ENCODE assay signal across 20 mouse cellular contexts in genomic region chr6:140696192-140696879, GRCm38 (mm10). TPM values are rescaled to one million over a fixed set of nuclear protein-coding genes. Genes with fewer than 3 reads are reported as not detected.
DNase-seq lines count a peak whose midpoint lies in the region; ATAC-seq and TF ChIP-seq lines count a peak whose summit lies in the region.
"Had no signal": no experiment of that assay in that cellular context is flagged by ENCODE, and none has a peak within 500 bp of the region (broad histone marks: within the 10 kb centered on the region; RNA-seq: fewer than 3 reads in every experiment).

No protein-coding gene starts in this region.

- no peak overlapping the region for H3K9ac ChIP-seq in forebrain, embryonic 14.5 days (ENCODE audit: low read length)
- H3K9ac ChIP-seq in forebrain, embryonic 13.5 days, result no peak overlapping the region
- no peak overlapping the region for H3K9ac ChIP-seq in hindbrain, embryonic 14.5 days
- no peak overlapping the region for H3K9ac ChIP-seq in neural tube, embryonic 15.5 days (replicated peaks)
- H3K9ac ChIP-seq: heart, embryonic 15.5 days; liver, embryonic 13.5 days had no signal

- no peaks in the 10 kb centered on the region for H3K36me3 ChIP-seq in forebrain, embryonic 14.5 days (ENCODE audit: control insufficient read depth, insufficient read depth, low read length)
- no peaks in the 10 kb centered on the region for H3K36me3 ChIP-seq in forebrain, embryonic 13.5 days (ENCODE audit: poor library complexity, severe bottlenecking)
- H3K36me3 ChIP-seq in hindbrain, embryonic 14.5 days (replicated peaks; ENCODE audit: control insufficient read depth, insufficient read depth), result no peaks in the 10 kb centered on the region
- no peaks in the 10 kb centered on the region for H3K36me3 ChIP-seq in neural tube, embryonic 15.5 days
- H3K36me3 ChIP-seq: heart, embryonic 15.5 days; liver, embryonic 13.5 days had no signal

- H3K4me1 ChIP-seq in forebrain, embryonic 14.5 days (ENCODE audit: control insufficient read depth, insufficient read depth, low read length), result no peaks in the 10 kb centered on the region
- no peaks in the 10 kb centered on the region for H3K4me1 ChIP-seq in forebrain, embryonic 13.5 days
- peaks cover 18% of the 10 kb centered on the region for H3K4me1 ChIP-seq in hindbrain, embryonic 14.5 days (replicated peaks; ENCODE audit: control insufficient read depth, insufficient read depth, low read length)
- peaks cover 21% of the 10 kb centered on the region for H3K4me1 ChIP-seq in neural tube, embryonic 15.5 days
- H3K4me1 ChIP-seq: heart, embryonic 15.5 days; liver, embryonic 13.5 days had no signal

- WGBS in forebrain, embryonic 14.5 days, result 69% methylated on average over 12 of the region's 12 CpGs
- WGBS in forebrain, embryonic 13.5 days, result 70% methylated on average over 12 of the region's 12 CpGs
- 49% methylated on average over 12 of the region's 12 CpGs for WGBS in hindbrain, embryonic 14.5 days
- 24% methylated on average over 12 of the region's 12 CpGs for WGBS in neural tube, embryonic 15.5 days

- no peaks in the 10 kb centered on the region for H3K27me3 ChIP-seq in forebrain, embryonic 14.5 days (replicated peaks; ENCODE audit: control insufficient read depth, insufficient read depth, low read length)
- H3K27me3 ChIP-seq in forebrain, embryonic 13.5 days, result no peaks in the 10 kb centered on the region
- no peaks in the 10 kb centered on the region for H3K27me3 ChIP-seq in hindbrain, embryonic 14.5 days (ENCODE audit: control insufficient read depth, insufficient read depth, low read length)
- H3K27me3 ChIP-seq in neural tube, embryonic 15.5 days (replicated peaks), result no peaks in the 10 kb centered on the region
- H3K27me3 ChIP-seq: heart, embryonic 15.5 days; liver, embryonic 13.5 days had no signal

- no peak overlapping the region for H3K4me3 ChIP-seq in forebrain, embryonic 14.5 days (ENCODE audit: low read depth, low read length)
- no peak overlapping the region for H3K4me3 ChIP-seq in forebrain, embryonic 13.5 days
- H3K4me3 ChIP-seq in layer of hippocampus, adult 2 months, result no peak overlapping the region; the same call in 1 of the 2 replicates
- H3K4me3 ChIP-seq in hindbrain, embryonic 14.5 days (replicated peaks; ENCODE audit: low read length), result no peak overlapping the region
- no peak overlapping the region for H3K4me3 ChIP-seq in neural tube, embryonic 15.5 days (replicated peaks)
- H3K4me3 ChIP-seq: heart, embryonic 15.5 days; liver, embryonic 13.5 days had no signal

- peak; percentile 45 for DNase-seq in forebrain, embryonic 14.5 days (ENCODE audit: low spot score)
- DNase-seq in layer of hippocampus, adult 2 months (ENCODE audit: low spot score in 2 of 2), result no peak
- no peak for DNase-seq in layer of hippocampus, adult 8-10 months (ENCODE audit: low spot score in 2 of 2)
- peak; percentile 25 for DNase-seq in hindbrain, embryonic 14.5 days (ENCODE audit: low spot score)
- DNase-seq in testis, postnatal 10 days (ENCODE audit: low spot score), result no peak
- DNase-seq: cerebellum, adult 11 months; kidney, adult 8-10 months; kidney, postnatal 4 days; liver, embryonic 13.5 days had no signal

- TF ChIP-seq CTCF in layer of hippocampus, adult 2 months (conservative IDR thresholded peaks at IDR 0.05), result no peak

- no peak overlapping the region for H3K4me2 ChIP-seq in forebrain, embryonic 14.5 days (ENCODE audit: low read length)
- no peak overlapping the region for H3K4me2 ChIP-seq in forebrain, embryonic 13.5 days
- H3K4me2 ChIP-seq in hindbrain, embryonic 14.5 days (replicated peaks), result no peak overlapping the region
- peak overlapping the region; percentile 31 for H3K4me2 ChIP-seq in neural tube, embryonic 15.5 days
- H3K4me2 ChIP-seq: heart, embryonic 15.5 days; liver, embryonic 13.5 days had no signal

- no peaks in the 10 kb centered on the region for H3K9me3 ChIP-seq in forebrain, embryonic 14.5 days (replicated peaks; ENCODE audit: control insufficient read depth, low read length)
- H3K9me3 ChIP-seq in forebrain, embryonic 13.5 days (replicated peaks), result no peaks in the 10 kb centered on the region
- no peaks in the 10 kb centered on the region for H3K9me3 ChIP-seq in hindbrain, embryonic 14.5 days (ENCODE audit: control insufficient read depth, low read length)
- no peaks in the 10 kb centered on the region for H3K9me3 ChIP-seq in neural tube, embryonic 15.5 days (replicated peaks)
- H3K9me3 ChIP-seq: heart, embryonic 15.5 days; liver, embryonic 13.5 days had no signal

- ATAC-seq in forebrain, embryonic 14.5 days, result no peak; the same call in 1 of the 2 replicates
- no peak; the same call in 1 of the 2 replicates for ATAC-seq in forebrain, embryonic 13.5 days
- no peak for ATAC-seq in hindbrain, embryonic 14.5 days (ENCODE audit: low FRiP score)
- peak; percentile 56 for ATAC-seq in neural tube, embryonic 15.5 days (ENCODE audit: low FRiP score)
- ATAC-seq in megakaryocyte-erythroid progenitor cell, adult 5-6 weeks (replicated peaks; ENCODE audit: low FRiP score, low TSS enrichment, poor library complexity, severe bottlenecking), result no peak
- ATAC-seq: activated CD4-positive, CD25-positive, alpha-beta regulatory T cell, adult 4 months had no signal

- H3K27ac ChIP-seq in forebrain, embryonic 14.5 days (ENCODE audit: low read depth, low read length), result no peak overlapping the region
- H3K27ac ChIP-seq in forebrain, embryonic 13.5 days, result no peak overlapping the region
- 0 out of 2 replicates have a peak overlapping the region, but pooled peaks have one; percentile 46 for H3K27ac ChIP-seq in layer of hippocampus, adult 2 months
- H3K27ac ChIP-seq in hindbrain, embryonic 14.5 days, result no peak overlapping the region
- H3K27ac ChIP-seq in neural tube, embryonic 15.5 days (replicated peaks), result peak overlapping the region; percentile 54; the same call in 1 of the 2 replicates
- H3K27ac ChIP-seq: heart, embryonic 15.5 days; liver, embryonic 13.5 days had no signal

RNA-seq across cellular contexts. Expression of gene Gm11077, which starts 32.7 kb away (rescaled TPM):
- not detected in 2 replicates for polyA plus RNA-seq in forebrain, embryonic 14.5 days (2014; fragmentation: Nextera tagmentation; extraction: Ambion mirVana)
- polyA plus RNA-seq in forebrain, embryonic 13.5 days (2015; fragmentation: Nextera tagmentation; extraction: Ambion mirVana), result not detected in 2 replicates
- not detected for total RNA-seq in layer of hippocampus, adult 2 months (2021)
- not detected for total RNA-seq in layer of hippocampus, adult 8-10 months (2022)
- polyA plus RNA-seq in hindbrain, embryonic 14.5 days (2014; fragmentation: Nextera tagmentation; extraction: Ambion mirVana), result not detected in 2 replicates
- polyA plus RNA-seq in neural tube, embryonic 15.5 days (2015; fragmentation: Nextera tagmentation; extraction: Ambion mirVana), result not detected in 2 replicates
- not detected in 2 replicates for total RNA-seq in megakaryocyte-erythroid progenitor cell, adult 5-6 weeks (2014; fragmentation: Nextera tagmentation)
- total RNA-seq in megakaryocyte-erythroid progenitor cell, adult 5-6 weeks (2017), result not detected in 2 replicates
- total RNA-seq: adrenal gland, postnatal 4 days; left cerebral cortex, postnatal 10 days; megakaryocyte, adult 5-6 weeks had no signal
- polyA plus RNA-seq: activated CD4-positive, CD25-positive, alpha-beta regulatory T cell, adult 4 months; gonadal fat pad, adult 2 months; heart, embryonic 15.5 days; liver, embryonic 13.5 days; lung, embryonic 16.5 days; stomach, embryonic 14.5 days had no signal

Comparison
In these comparisons a context has a peak if more than half of its experiments do, and no peak if none do; other contexts are left out.
1. DNase-seq: peak in forebrain, embryonic 14.5 days (single experiment) and hindbrain, embryonic 14.5 days (single experiment); none in layer of hippocampus, adult 2 months (0 of 2), layer of hippocampus, adult 8-10 months (0 of 2) and testis, postnatal 10 days (single experiment).
2. H3K27ac ChIP-seq: peak in layer of hippocampus, adult 2 months (single experiment) and neural tube, embryonic 15.5 days (single experiment); none in forebrain, embryonic 14.5 days (single experiment), forebrain, embryonic 13.5 days (single experiment) and hindbrain, embryonic 14.5 days (single experiment).